Mouse (Mus musculus) myocyte (in vitro differentiated cells): ENCODE measurements around the gene Arl16.

ENCODE experiments used
- POLR2A ChIP-seq: IDR thresholded peaks from one replicate; pipeline ENCODE4 v1.6.1; 2011; ENCODE audit warnings: low read depth, mild to moderate bottlenecking, control low read depth, moderate library complexity; ENCODE audit not compliant: insufficient read length
- SRF ChIP-seq: IDR thresholded peaks from one replicate; pipeline ENCODE4 v1.6.1; 2011; ENCODE audit warnings: low read depth; ENCODE audit not compliant: control insufficient read depth, insufficient read length

DNA sequence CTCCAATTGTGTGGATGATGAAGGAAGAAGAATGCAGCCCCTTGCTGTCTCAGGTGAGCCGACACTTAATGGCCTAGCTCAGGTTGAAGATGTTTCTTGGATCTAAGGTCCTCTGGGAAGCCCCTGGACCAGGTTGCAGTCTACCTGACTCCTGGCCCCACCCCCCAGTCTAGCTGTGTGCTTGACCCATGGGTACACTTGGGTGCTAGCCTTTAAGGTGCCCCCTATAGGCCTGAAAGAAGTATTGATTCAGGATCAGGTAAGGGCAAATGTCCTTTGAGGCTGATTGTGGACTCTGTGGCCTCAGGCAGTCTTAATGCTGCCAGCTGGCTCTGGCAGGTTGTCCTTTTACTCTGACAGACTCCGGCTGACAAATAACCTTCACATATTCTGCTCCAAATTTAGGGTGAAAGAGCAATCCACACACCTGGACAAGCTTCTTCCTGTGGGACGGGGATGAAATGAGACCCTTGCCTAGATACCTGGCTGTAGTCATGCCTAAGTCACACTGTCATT lies 24.6 kb downstream of the Arl16 start:
- TF ChIP-seq POLR2A (no peak), SRF (no peak)
